Mouse (Mus musculus) adrenal gland, adult (tissue): ENCODE results near the gene Six6.
A peak's percentile ranks its signal among the peaks of the same experiment; 100 is the strongest.

ENCODE experiments used
- DNase-seq, 2 experiments: peaks; one replicate each; pipeline ENCODE4 v3.0.0; 2022 to 2023; ENCODE audit warnings: low spot score in 1 of 2; ENCODE audit not compliant: inconsistent age in 2 of 2

Six6 gene

GRCm38 (mm10) chr12:72954906-72955305, 15.2 kb downstream of the Six6 start:
- DNase-seq, result peak in 1 of 2 experiments; percentile 63

DNA sequence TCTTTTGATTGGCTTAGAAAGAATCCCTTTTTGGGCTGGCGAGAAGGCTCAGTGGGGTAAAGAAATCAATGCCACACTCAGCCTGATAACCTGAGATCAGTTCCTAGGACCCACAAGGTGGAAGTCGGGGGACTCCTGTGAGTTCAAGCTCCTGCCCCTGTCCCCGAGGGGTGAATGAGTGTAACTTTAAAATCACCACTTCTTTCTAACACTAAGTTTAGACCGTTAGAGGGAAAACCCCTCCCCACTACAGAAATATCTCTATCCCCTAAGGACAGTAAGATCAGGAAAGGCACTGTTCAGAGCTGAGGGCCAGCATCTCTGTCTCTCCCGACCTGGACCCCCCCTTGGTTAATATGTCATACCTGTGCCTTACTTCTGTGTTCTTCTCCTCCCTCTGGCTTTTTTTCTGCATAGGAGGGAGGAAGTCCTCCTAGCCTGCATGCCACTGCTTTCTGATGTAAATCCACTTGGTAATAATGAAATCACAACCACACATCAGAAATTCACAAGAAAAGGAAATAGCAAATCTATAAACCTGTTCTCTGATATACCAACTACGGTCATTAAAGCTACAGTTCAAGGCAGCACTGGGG, 18.2 kb downstream of the Six6 start:
- no peak for DNase-seq

- no peak for DNase-seq
Observed at GRCm38 (mm10) chr12:72958446-72958845, 18.8 kb downstream of the Six6 start.

- no peak for DNase-seq
Observed at GRCm38 (mm10) chr12:72962761-72963160, 23.1 kb downstream of the Six6 start.

- DNase-seq, result no peak
Observed at GRCm38 (mm10) chr12:72967541-72967940, 27.8 kb downstream of the Six6 start.

DNA sequence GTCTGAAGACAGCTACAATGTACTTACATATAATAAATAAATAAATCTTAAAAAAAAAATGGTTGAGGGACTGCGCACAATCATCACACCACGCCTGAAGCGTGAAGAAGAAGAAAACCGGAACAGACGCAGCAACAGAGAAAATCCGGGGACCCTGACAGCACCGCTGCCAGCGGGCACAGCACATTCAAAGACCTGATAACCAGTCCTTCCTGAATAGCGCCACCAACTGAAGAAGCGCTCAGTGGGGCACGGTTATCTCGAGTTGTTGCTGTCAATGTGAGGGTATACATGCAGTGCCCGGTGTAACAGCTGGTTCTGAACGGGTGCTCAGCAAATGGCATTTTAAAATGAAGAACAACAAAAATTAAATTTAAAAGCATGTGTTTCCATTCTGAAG, 30.9 kb downstream of the Six6 start:
- DNase-seq, result no peak

DNA sequence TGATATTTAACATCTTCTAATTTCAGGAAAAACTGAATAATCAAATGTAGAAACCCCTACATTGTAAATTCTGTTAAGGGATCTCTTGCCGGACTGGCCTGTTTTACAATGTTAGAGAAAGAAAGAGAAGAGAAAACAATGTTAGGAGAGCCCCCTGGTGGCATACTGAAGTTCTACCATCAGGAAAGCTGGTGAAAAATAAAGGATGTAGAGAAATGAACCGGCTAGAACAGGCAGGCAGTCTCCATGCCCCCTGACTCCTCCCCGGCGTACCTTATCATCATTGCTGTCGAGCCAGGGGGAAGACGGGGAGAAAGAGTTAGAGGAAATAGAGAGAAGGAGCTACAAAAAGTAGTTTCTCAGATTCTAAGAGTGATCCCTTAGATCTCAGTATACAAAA, 33.5 kb downstream of the Six6 start:
- peak in 1 of 2 experiments; percentile 81 for DNase-seq

GRCm38 (mm10) chr12:72976172-72976571, 36.5 kb downstream of the Six6 start:
- DNase-seq, result no peak

- DNase-seq, result peak; percentile 72 to 88
Observed at GRCm38 (mm10) chr12:72976718-72977117, 37.0 kb downstream of the Six6 start.

DNA sequence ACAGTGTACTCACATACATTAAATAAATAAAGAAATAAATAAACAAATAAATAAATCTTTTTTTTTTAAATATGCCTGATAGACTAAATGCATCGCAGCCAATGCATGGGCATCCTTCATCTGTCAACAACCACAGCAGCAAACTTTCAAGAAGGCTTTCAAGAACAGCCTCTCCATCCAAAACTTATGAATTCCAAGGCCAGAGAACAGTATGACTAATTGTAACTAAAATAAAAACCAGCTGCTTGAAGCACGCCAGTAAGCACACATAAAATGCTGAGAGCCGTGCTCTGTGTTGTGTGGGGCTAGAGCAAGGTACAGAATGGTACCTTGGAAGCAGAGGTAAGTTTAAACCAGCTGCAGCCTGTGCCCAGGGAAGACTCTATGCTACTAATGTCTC, 38.2 kb downstream of the Six6 start:
- peak in 1 of 2 experiments; percentile 38 for DNase-seq

- DNase-seq, result no peak
Observed at GRCm38 (mm10) chr12:72979236-72979635, 39.5 kb downstream of the Six6 start.

DNA sequence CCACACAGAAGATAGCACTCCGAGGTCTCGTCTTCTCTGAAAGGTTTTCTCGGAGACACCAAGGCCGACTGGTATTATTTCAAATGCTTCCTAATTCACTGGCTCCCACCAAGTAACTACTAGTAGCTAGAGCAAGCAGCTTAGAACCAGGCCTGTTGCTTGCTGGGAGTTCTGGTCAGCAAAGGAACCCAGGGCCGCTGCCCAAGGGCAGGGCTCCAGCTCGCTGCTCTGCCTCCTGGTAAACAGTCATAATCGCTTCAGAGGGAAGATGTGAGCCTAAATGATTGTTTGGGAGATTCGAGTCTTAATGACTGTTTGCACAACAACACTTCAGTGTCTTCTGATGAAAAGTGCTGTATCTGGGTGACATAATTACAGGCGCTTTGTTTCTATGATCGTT, 42.9 kb downstream of the Six6 start:
- peak; percentile 17 to 69 for DNase-seq

DNA sequence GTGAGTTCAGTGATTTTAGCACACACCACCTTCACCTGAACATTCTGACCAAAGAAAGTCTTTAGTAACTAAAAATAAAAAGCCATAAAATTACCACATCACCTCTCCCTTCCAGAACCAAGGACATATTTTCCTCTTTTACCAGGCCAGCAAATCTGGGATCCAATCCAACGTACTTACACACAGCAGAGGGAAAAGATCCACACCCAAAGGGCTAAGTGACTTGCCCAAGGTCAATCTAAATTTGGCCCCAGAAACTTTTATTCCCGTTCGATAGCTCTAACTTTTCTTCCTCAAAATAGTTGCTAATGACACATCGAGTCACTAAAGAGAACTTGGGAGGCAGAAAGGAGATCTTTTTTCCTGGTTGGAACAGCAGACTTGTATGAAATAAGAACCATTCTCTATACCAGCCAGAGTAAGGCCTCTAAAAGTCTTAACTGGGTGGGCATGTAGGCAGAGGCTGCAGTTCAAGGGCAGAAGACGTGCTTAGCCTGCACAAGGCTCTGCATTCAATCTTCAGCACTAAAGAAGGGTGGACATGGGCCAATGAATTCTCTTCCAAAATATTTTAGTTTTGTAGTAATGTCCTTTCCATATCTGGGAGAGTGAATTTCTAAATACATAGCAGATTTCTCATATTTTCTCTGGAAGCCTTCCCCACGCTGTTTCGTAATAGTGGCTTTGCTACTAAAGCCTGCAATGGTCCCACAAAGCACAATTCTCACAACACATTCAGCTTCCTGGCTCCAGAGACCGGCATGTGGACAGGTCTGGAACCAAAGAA, 43.6 kb downstream of the Six6 start:
- DNase-seq, result peak; percentile 16 to 84
